Mouse (Mus musculus) bone marrow, adult 2 months (tissue): Measurements from ENCODE around the gene Prox1.

Experiments
- CTCF ChIP-seq: fragments of 200-500 bp; IDR thresholded peaks from 2 replicates; pipeline ENCODE4 v1.5.1; 2011; ENCODE audit warnings: low read length, control low read depth; ENCODE audit not compliant: control insufficient read depth, insufficient read depth
- POLR2A ChIP-seq: fragments of 200-500 bp; IDR thresholded peaks from 2 replicates; pipeline ENCODE4 v1.6.1; 2011; ENCODE audit warnings: low read depth, mild to moderate bottlenecking, control low read depth, low read length, borderline replicate concordance; ENCODE audit not compliant: control insufficient read depth

- TF ChIP-seq CTCF (no peak), POLR2A (no peak)
Measured at GRCm38 (mm10) chr1:190190231-190190965, 19.9 kb upstream of the Prox1 start.
